Mouse (Mus musculus) midbrain, embryonic 16.5 days (tissue): Measurements from ENCODE around the gene Il17ra. TPM values are rescaled to one million over a fixed set of nuclear protein-coding genes. Genes with fewer than 3 reads are reported as not detected.

Experiments
- ATAC-seq: fragments of 200-750 bp; cut with Nextera tagmentation; 2 replicates; pipeline ENCODE4 v1.8.0; 2017; ENCODE audit warnings: moderate TSS enrichment
- H3K27ac ChIP-seq: fragments of 300-500 bp; sonication (generic); 2 replicates; pipeline ENCODE4 v1.5.1; 2014; ENCODE audit warnings: mild to moderate bottlenecking, low read length, mixed read lengths
- H3K27me3 ChIP-seq: fragments of 300-500 bp; sonication (generic); 2 replicates; pipeline ENCODE4 v1.6.1; 2014; ENCODE audit warnings: low read depth, low read length, mixed read lengths; ENCODE audit not compliant: control insufficient read depth, insufficient read depth
- H3K36me3 ChIP-seq: fragments of 300-500 bp; sonication (generic); 2 replicates; pipeline ENCODE4 v1.6.1; 2014; ENCODE audit warnings: mild to moderate bottlenecking, low read length, moderate library complexity, mixed read lengths; ENCODE audit not compliant: control insufficient read depth, insufficient read depth
- H3K4me1 ChIP-seq: fragments of 300-500 bp; sonication (generic); 2 replicates; pipeline ENCODE4 v1.6.1; 2014; ENCODE audit warnings: mild to moderate bottlenecking, low read length, mixed read lengths; ENCODE audit not compliant: control insufficient read depth, insufficient read depth
- H3K4me2 ChIP-seq: fragments of 300-500 bp; sonication (generic); 2 replicates; pipeline ENCODE4 v1.6.1; 2014; ENCODE audit warnings: mild to moderate bottlenecking, low read length, mixed read lengths
- H3K4me3 ChIP-seq: fragments of 300-500 bp; sonication (generic); 2 replicates; pipeline ENCODE4 v1.5.1; 2014; ENCODE audit warnings: low read depth, mild to moderate bottlenecking, low read length, moderate library complexity, mixed read lengths
- H3K9ac ChIP-seq: fragments of 300-500 bp; sonication (generic); 2 replicates; pipeline ENCODE4 v1.6.1; 2014; ENCODE audit warnings: low read depth, low read length, mixed read lengths
- H3K9me3 ChIP-seq: fragments of 300-500 bp; sonication (generic); replicated peaks from 2 replicates; pipeline ENCODE4 v1.6.1; 2014; ENCODE audit warnings: mild to moderate bottlenecking, low read length, mixed read lengths; ENCODE audit not compliant: control insufficient read depth, poor library complexity, severe bottlenecking
- WGBS: fragments of 180-500 bp; shearing (Covaris S2); extraction: QIAGEN DNeasy Blood & Tissue Kit; methylation state at CpG from one replicate; pipeline ENCODE4 v1.1.7; 2014; 5-methylcytosine and 5-hydroxymethylcytosine counted together
- polyA plus RNA-seq: library from polyadenylated mRNA; unstranded; fragments of >200 nt; fragmentation: Nextera tagmentation; extraction: Ambion mirVana; gene quantifications from 2 replicates; pipeline ENCODE4 v1.2.1, GENCODE M21; 2015

Gene Il17ra
- polyA plus RNA-seq, 1 experiment from 2014 or later, result 2.3 TPM

- Histone ChIP-seq H3K27me3 (no peaks in the 10 kb centered on the region), H3K9ac (peak overlapping the region; percentile 16), H3K27ac (no peak overlapping the region), H3K4me1 (peaks cover 34% of the 10 kb centered on the region), H3K4me3 (peak overlapping the region; percentile 68), H3K4me2 (peak overlapping the region; percentile 77), H3K36me3 (no peaks in the 10 kb centered on the region), H3K9me3 (no peaks in the 10 kb centered on the region)
- ATAC-seq, result no peak
- 36% methylated on average over 7 of the region's 7 CpGs for WGBS
These were observed 28.0 kb downstream of the Il17ra start for GRCm38 (mm10) chr6:120491064-120491463.

DNA sequence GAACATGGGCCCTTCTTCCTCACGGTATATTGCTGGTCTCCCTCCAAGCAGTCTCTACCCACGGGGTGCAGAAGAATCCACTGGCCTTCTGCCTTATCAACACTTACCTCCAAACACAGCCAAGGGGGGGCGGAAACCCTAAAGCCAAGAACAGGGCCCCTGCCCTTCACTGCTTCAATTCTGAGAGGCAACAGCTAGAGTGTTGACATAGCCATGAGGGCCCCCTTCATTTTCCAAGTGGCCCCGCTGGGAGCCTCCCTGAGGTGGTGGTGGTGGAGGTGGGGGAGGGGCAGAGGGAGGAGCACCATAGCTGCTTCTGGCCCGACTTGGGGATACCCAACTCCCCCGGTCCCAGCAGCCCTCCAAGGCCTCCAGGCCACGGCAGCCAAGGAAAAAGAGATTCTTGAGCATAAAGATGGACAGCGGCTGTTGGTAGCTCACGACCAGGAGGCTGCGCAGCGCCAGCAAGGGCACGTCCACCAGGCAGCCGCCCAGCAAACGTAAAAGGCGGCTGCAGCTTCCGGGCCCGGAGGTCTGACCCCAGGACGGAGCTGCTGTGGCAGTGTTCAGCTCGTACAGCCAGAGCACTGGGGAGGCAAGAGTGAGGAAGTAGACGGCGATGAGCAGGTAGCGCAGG lies 28.9 kb downstream of the Il17ra start:
- no peak for ATAC-seq
- peaks cover 34% of the 10 kb centered on the region for H3K4me1 ChIP-seq
- H3K36me3 ChIP-seq, result no peaks in the 10 kb centered on the region
- H3K4me2 ChIP-seq, result peak overlapping the region; percentile 77
- 8% methylated on average over 22 of the region's 22 CpGs for WGBS
- peak overlapping the region; percentile 68 for H3K4me3 ChIP-seq
- H3K9me3 ChIP-seq, result no peaks in the 10 kb centered on the region
- H3K27me3 ChIP-seq, result no peaks in the 10 kb centered on the region
- no peak overlapping the region for H3K27ac ChIP-seq
- peak overlapping the region; percentile 80 for H3K9ac ChIP-seq

DNA sequence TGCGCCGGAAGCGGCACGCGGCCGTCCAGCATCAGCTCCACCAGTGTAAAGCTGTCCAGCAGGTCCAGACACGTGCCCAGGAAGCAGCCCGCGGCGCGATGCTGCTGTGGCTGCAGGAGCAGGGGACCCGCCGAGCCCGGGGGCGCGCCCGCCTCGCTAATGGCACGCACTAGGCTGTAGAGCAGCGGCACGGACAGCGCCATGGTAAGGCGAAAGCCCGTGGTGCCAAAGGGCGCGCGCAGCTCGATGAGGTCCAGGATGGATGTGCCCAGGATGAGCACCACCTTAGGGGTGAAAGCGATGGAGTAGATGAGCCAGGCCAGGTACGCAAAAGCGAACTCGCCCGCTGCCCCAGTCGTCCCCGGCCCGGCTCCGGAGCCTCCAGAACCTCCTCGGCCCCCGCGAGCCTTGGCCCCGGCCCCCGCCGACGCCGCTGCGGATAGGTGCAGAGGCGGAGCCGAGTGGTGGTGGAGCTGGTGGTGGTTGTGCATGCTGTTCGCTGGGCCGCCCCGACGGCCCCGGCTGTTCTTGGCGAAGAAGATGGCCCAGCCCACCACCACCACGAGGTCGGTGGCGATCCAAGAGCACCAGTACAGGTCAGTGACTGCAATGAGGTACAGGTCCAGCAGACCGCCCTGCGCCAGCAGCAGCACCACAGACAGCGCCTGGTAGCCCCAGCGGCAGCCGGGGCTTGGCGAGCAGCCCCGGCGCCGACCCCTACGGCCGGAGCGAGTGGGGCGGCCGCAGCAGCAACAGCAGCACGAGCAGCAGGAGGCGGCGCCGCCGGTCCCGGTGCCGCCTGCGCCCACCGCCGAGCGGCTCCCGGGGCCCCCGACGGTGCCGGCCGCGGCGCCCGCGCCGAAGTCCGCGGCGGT lies 29.7 kb downstream of the Il17ra start:
- H3K4me2 ChIP-seq, result peak overlapping the region; percentile 77
- peaks cover 34% of the 10 kb centered on the region for H3K4me1 ChIP-seq
- no peaks in the 10 kb centered on the region for H3K27me3 ChIP-seq
- H3K36me3 ChIP-seq, result no peaks in the 10 kb centered on the region
- 1% methylated on average over 94 of the region's 95 CpGs for WGBS
- peak overlapping the region; percentile 96 for H3K27ac ChIP-seq
- H3K9ac ChIP-seq, result peak overlapping the region; percentile 80
- no peaks in the 10 kb centered on the region for H3K9me3 ChIP-seq
- ATAC-seq, result peak; percentile 25
- peak overlapping the region; percentile 68 for H3K4me3 ChIP-seq

GRCm38 (mm10) chr6:120493374-120494181 lies 30.5 kb downstream of the Il17ra start, which contains the start of gene Tmem121b:
TSS of gene Tmem121b (minus strand) at chr6:120493807.
- H3K9me3 ChIP-seq, result no peaks in the 10 kb centered on the region
- no peaks in the 10 kb centered on the region for H3K27me3 ChIP-seq
- ATAC-seq, result peak; percentile 84
- H3K36me3 ChIP-seq, result no peaks in the 10 kb centered on the region
- peak within 1 kb of the TSS; percentile 80 for H3K9ac ChIP-seq
- WGBS, result under 1% methylated on average over 61 of the region's 84 CpGs
- H3K27ac ChIP-seq, result peak within 1 kb of the TSS; percentile 96
- H3K4me2 ChIP-seq, result peak within 1 kb of the TSS; percentile 77
- peaks cover 34% of the 10 kb centered on the region for H3K4me1 ChIP-seq
- peak within 1 kb of the TSS; percentile 68 for H3K4me3 ChIP-seq

DNA sequence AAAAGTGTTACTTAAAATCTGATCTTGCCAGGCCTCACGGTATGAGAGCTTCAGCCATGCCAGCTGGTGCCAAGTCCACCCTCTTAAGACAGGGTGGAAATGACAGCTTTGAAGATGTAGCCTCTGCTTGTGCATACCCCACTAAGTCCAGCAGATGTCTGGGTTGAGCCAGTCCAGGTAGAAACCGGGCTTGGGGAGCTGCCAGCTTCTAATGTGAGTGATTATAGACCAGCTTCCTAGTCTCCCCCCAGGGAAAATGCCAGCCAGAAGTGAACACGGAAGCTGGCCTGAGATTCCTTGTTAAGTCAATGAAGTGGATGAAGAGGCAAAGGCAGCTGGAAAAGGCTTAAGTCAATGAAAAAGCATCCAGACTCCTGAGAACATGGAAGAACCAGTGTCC lies 33.5 kb downstream of the Il17ra start:
- H3K4me3 ChIP-seq, result no peak overlapping the region
- H3K27ac ChIP-seq, result no peak overlapping the region
- H3K27me3 ChIP-seq, result no peaks in the 10 kb centered on the region
- peaks cover 13% of the 10 kb centered on the region for H3K4me1 ChIP-seq
- H3K9me3 ChIP-seq, result no peaks in the 10 kb centered on the region; the same call in 1 of the 2 replicates
- no peak overlapping the region for H3K9ac ChIP-seq
- no peak for ATAC-seq
- no peaks in the 10 kb centered on the region for H3K36me3 ChIP-seq
- WGBS, result 47% methylated on average over 3 of the region's 3 CpGs
- no peak overlapping the region for H3K4me2 ChIP-seq

GRCm38 (mm10) chr6:120504051-120504450 lies 41.0 kb downstream of the Il17ra start:
- no peak for ATAC-seq
- no peaks in the 10 kb centered on the region; the same call in 1 of the 2 replicates for H3K9me3 ChIP-seq

GRCm38 (mm10) chr6:120505531-120505930 lies 42.5 kb downstream of the Il17ra start:
- no peak overlapping the region for H3K4me3 ChIP-seq
- 63% methylated on average over 4 of the region's 4 CpGs for WGBS
- no peaks in the 10 kb centered on the region for H3K27me3 ChIP-seq
- no peak overlapping the region for H3K9ac ChIP-seq
- no peaks in the 10 kb centered on the region for H3K4me1 ChIP-seq
- H3K27ac ChIP-seq, result no peak overlapping the region
- H3K4me2 ChIP-seq, result no peak overlapping the region
- no peak for ATAC-seq
- H3K9me3 ChIP-seq, result no peaks in the 10 kb centered on the region; the same call in 1 of the 2 replicates
- peaks cover 4% of the 10 kb centered on the region for H3K36me3 ChIP-seq

More at GRCm38 (mm10) chr6:120504051-120504450, 41.0 kb downstream of the Il17ra start:
- H3K27ac ChIP-seq, result no peak overlapping the region
- H3K9ac ChIP-seq, result no peak overlapping the region
- no peak overlapping the region for H3K4me2 ChIP-seq
- H3K4me1 ChIP-seq, result no peaks in the 10 kb centered on the region
- no peaks in the 10 kb centered on the region for H3K27me3 ChIP-seq
- no peaks in the 10 kb centered on the region for H3K36me3 ChIP-seq
- H3K4me3 ChIP-seq, result no peak overlapping the region
- WGBS, result 74% methylated on average over 3 of the region's 3 CpGs

- Histone ChIP-seq H3K36me3 (peaks cover 4% of the 10 kb centered on the region), H3K27me3 (no peaks in the 10 kb centered on the region), H3K4me3 (no peak overlapping the region), H3K9ac (no peak overlapping the region), H3K4me2 (no peak overlapping the region), H3K4me1 (no peaks in the 10 kb centered on the region), H3K27ac (no peak overlapping the region), H3K9me3 (no peaks in the 10 kb centered on the region)
- 94% methylated on average over 4 of the region's 4 CpGs for WGBS
- ATAC-seq, result no peak
These were observed 45.6 kb downstream of the Il17ra start for GRCm38 (mm10) chr6:120508645-120509044.
